Mouse (Mus musculus): ENCODE measurements around the gene Psme1. TPM values are rescaled to one million over a fixed set of nuclear protein-coding genes. Genes with fewer than 3 reads are reported as not detected.

Psme1 gene
- polyA plus RNA-seq, 1 experiment from 2014 or later: 88.7 TPM

- Histone ChIP-seq H3K4me3 (no peak overlapping the region), H3K27ac (replicated peaks) (no peak overlapping the region), H3K36me3 (no peaks in the 10 kb centered on the region), H3K27me3 (ENCODE audit: low read depth, poor library complexity, severe bottlenecking) (no peaks in the 10 kb centered on the region), H3K9me3 (replicated peaks) (no peaks in the 10 kb centered on the region), H3K4me1 (peaks cover 20% of the 10 kb centered on the region)
- WGBS: 92% methylated on average over 3 of the region's 3 CpGs
- DNase-seq (ENCODE audit: low spot score): no peak
Measured at GRCm38 (mm10) chr14:55557587-55557986, 20.3 kb upstream of the Psme1 start.

GRCm38 (mm10) chr14:55558740-55559448 is 19.0 kb upstream of the Psme1 start:
- Histone ChIP-seq H3K27ac (replicated peaks) (peak overlapping the region; percentile 94; the same call in 1 of the 2 replicates), H3K36me3 (peaks cover 8% of the 10 kb centered on the region), H3K27me3 (ENCODE audit: low read depth, poor library complexity, severe bottlenecking) (no peaks in the 10 kb centered on the region), H3K4me3 (peak overlapping the region; percentile 73), H3K9me3 (replicated peaks) (no peaks in the 10 kb centered on the region), H3K4me1 (peaks cover 20% of the 10 kb centered on the region)
- 60% methylated on average over 6 of the region's 6 CpGs for WGBS
- DNase-seq (ENCODE audit: low spot score): no peak

DNA sequence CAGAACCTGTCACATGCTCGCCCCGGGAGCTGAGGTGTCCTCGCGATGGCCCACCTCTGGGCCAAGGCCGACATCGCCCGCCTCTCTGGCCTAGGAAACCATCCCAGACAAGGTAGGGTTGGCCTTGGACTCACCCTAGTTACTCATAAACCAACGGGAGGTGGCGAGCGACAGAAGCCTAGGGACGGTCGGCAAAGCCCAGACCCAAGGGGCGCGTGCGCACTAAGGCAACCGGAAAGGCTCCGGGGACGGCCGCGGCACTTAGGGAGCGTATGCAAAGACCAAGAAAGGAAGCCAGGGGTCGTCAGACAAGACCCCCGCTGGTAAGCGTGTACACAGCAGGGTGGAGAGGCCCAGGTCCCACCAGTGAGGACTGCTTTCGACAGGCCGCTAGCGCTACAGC is 18.1 kb upstream of the Psme1 start, which contains the start of gene Dcaf11:
TSS of gene Dcaf11 (plus strand) at position 208 of the 403 bp plus-strand sequence.
- H3K4me1 ChIP-seq: peaks cover 20% of the 10 kb centered on the region
- H3K36me3 ChIP-seq: peaks cover 17% of the 10 kb centered on the region
- H3K27ac ChIP-seq (replicated peaks): peak within 1 kb of the TSS; percentile 94
- under 1% methylated on average over 27 of the region's 27 CpGs for WGBS
- H3K4me3 ChIP-seq: peak within 1 kb of the TSS; percentile 73
- peak; percentile 93 for DNase-seq (ENCODE audit: low spot score)
- H3K27me3 ChIP-seq (ENCODE audit: low read depth, poor library complexity, severe bottlenecking): no peaks in the 10 kb centered on the region
- H3K9me3 ChIP-seq (replicated peaks): no peaks in the 10 kb centered on the region

- no peaks in the 10 kb centered on the region for H3K9me3 ChIP-seq (replicated peaks)
- peak within 1 kb of the TSS; percentile 73 for H3K4me3 ChIP-seq
- H3K27ac ChIP-seq (replicated peaks): peak within 1 kb of the TSS; percentile 94
- peaks cover 23% of the 10 kb centered on the region for H3K36me3 ChIP-seq
- no peaks in the 10 kb centered on the region for H3K27me3 ChIP-seq (ENCODE audit: low read depth, poor library complexity, severe bottlenecking)
- H3K4me1 ChIP-seq: peaks cover 20% of the 10 kb centered on the region
- peak; percentile 98 for DNase-seq (ENCODE audit: low spot score)
- whole genome bisulfite sequencing: under 1% methylated on average over 51 of the region's 51 CpGs
Measured at GRCm38 (mm10) chr14:55560202-55561073, 17.5 kb upstream of the Psme1 start, which contains the start of gene A730061H03Rik. Gene A730061H03Rik (minus strand): TSS chr14:55560406.

- 0 out of 2 replicates have a peak overlapping the region, but pooled peaks have one; percentile 73 for H3K4me3 ChIP-seq
- H3K36me3 ChIP-seq: peaks cover 37% of the 10 kb centered on the region
- no peak overlapping the region for H3K27ac ChIP-seq (replicated peaks)
- no peaks in the 10 kb centered on the region for H3K27me3 ChIP-seq (ENCODE audit: low read depth, poor library complexity, severe bottlenecking)
- peaks cover 20% of the 10 kb centered on the region for H3K4me1 ChIP-seq
- 87% methylated on average over 10 of the region's 10 CpGs for WGBS
- H3K9me3 ChIP-seq (replicated peaks): no peaks in the 10 kb centered on the region
- no peak for DNase-seq (ENCODE audit: low spot score)
Measured at GRCm38 (mm10) chr14:55561860-55562259, 16.1 kb upstream of the Psme1 start.

- no peak overlapping the region for H3K27ac ChIP-seq (replicated peaks)
- no peaks in the 10 kb centered on the region for H3K27me3 ChIP-seq (ENCODE audit: low read depth, poor library complexity, severe bottlenecking)
- DNase-seq (ENCODE audit: low spot score): no peak
- peaks cover 51% of the 10 kb centered on the region for H3K36me3 ChIP-seq
- H3K4me1 ChIP-seq: peaks cover 20% of the 10 kb centered on the region
- H3K9me3 ChIP-seq (replicated peaks): no peaks in the 10 kb centered on the region
- no peak overlapping the region for H3K4me3 ChIP-seq
- 93% methylated on average over 11 of the region's 11 CpGs for WGBS
Measured at GRCm38 (mm10) chr14:55563249-55563648, 14.7 kb upstream of the Psme1 start.

DNA sequence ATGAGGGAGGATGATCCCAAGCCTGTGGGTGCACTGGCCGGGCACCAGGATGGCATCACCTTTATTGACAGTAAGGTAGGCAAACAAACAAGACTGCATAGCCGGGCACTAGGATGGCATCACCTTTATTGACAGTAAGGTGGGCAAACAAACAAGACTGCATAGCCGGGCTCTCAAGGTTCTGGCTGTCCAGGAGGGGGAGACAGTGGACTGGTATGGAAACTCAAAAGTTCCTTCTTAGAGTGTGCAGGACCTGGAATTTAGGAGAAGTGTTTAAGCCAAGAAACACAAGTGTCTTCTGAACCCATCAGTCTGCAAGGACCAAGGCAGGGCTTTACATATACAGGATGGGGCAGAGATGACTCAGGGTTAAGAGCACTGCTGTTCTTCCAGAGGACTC is 12.2 kb upstream of the Psme1 start:
- Histone ChIP-seq H3K36me3 (peaks cover 70% of the 10 kb centered on the region), H3K27me3 (ENCODE audit: low read depth, poor library complexity, severe bottlenecking) (no peaks in the 10 kb centered on the region), H3K4me3 (no peak overlapping the region), H3K9me3 (replicated peaks) (no peaks in the 10 kb centered on the region), H3K27ac (replicated peaks) (no peak overlapping the region), H3K4me1 (peaks cover 13% of the 10 kb centered on the region)
- WGBS: 80% methylated on average over 3 of the region's 3 CpGs
- no peak for DNase-seq (ENCODE audit: low spot score)

GRCm38 (mm10) chr14:55567496-55567895 is 10.4 kb upstream of the Psme1 start:
- no peaks in the 10 kb centered on the region for H3K4me1 ChIP-seq
- no peak for DNase-seq (ENCODE audit: low spot score)
- H3K9me3 ChIP-seq (replicated peaks): no peaks in the 10 kb centered on the region
- H3K36me3 ChIP-seq: peaks cover 70% of the 10 kb centered on the region
- H3K27me3 ChIP-seq (ENCODE audit: low read depth, poor library complexity, severe bottlenecking): no peaks in the 10 kb centered on the region
- H3K27ac ChIP-seq (replicated peaks): no peak overlapping the region
- H3K4me3 ChIP-seq: no peak overlapping the region
- WGBS: 90% methylated on average over 3 of the region's 3 CpGs

- no peaks in the 10 kb centered on the region for H3K27me3 ChIP-seq (ENCODE audit: low read depth, poor library complexity, severe bottlenecking)
- no peak overlapping the region for H3K27ac ChIP-seq (replicated peaks)
- no peaks in the 10 kb centered on the region for H3K9me3 ChIP-seq (replicated peaks)
- 92% methylated on average over 2 of the region's 2 CpGs for WGBS
- no peak for DNase-seq (ENCODE audit: low spot score)
- no peak overlapping the region for H3K4me3 ChIP-seq
- peaks cover 46% of the 10 kb centered on the region for H3K36me3 ChIP-seq
- 0 out of 2 replicates have a peak, but pooled peaks cover 3% of the 10 kb centered on the region for H3K4me1 ChIP-seq
Measured at GRCm38 (mm10) chr14:55570588-55570987, 7.3 kb upstream of the Psme1 start.

DNA sequence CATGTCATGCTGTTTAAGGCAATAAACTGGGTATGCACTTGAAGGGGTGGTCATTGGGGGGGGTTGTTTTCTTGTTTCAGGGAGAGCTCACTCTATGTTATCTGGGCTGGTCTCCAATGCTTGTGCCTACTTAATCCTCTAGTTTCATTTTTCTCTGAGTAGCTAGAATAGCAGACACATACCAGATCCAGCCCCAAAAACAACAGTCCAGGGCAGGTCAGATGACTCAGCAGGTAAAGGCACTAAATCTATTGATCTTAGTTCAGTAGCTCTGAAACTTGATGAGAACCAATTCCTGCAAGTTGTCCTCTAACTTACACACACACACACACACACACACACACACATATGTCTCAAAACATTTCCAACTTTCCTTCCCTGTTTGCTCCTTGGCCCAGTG is 6.2 kb upstream of the Psme1 start:
- Histone ChIP-seq H3K27ac (replicated peaks) (no peak overlapping the region), H3K27me3 (ENCODE audit: low read depth, poor library complexity, severe bottlenecking) (no peaks in the 10 kb centered on the region), H3K36me3 (peaks cover 34% of the 10 kb centered on the region), H3K9me3 (replicated peaks) (no peaks in the 10 kb centered on the region), H3K4me1 (0 out of 2 replicates have a peak, but pooled peaks cover 4% of the 10 kb centered on the region), H3K4me3 (no peak overlapping the region)
- DNase-seq (ENCODE audit: low spot score): no peak

- DNase-seq (ENCODE audit: low spot score): no peak
- H3K27me3 ChIP-seq (ENCODE audit: low read depth, poor library complexity, severe bottlenecking): no peaks in the 10 kb centered on the region
- no peaks in the 10 kb centered on the region for H3K9me3 ChIP-seq (replicated peaks)
- 82% methylated on average over 8 of the region's 8 CpGs for WGBS
- 0 out of 2 replicates have a peak within 1 kb of the TSS, but pooled peaks have one; percentile 33 for H3K27ac ChIP-seq (replicated peaks)
- peaks cover 7% of the 10 kb centered on the region for H3K36me3 ChIP-seq
- peaks cover 20% of the 10 kb centered on the region for H3K4me1 ChIP-seq
- no peak within 1 kb of the TSS for H3K4me3 ChIP-seq
Measured at GRCm38 (mm10) chr14:55575302-55575701, 2.6 kb upstream of the Psme1 start, which contains the start of gene Fitm1. Gene Fitm1 (plus strand): TSS chr14:55575617.

GRCm38 (mm10) chr14:55575711-55576110 is 2.2 kb upstream of the Psme1 start:
- 84% methylated on average over 13 of the region's 13 CpGs for WGBS
- H3K36me3 ChIP-seq: peaks cover 12% of the 10 kb centered on the region

More at GRCm38 (mm10) chr14:55575711-55576110, 2.2 kb upstream of the Psme1 start:
- no peaks in the 10 kb centered on the region for H3K9me3 ChIP-seq (replicated peaks)
- H3K4me1 ChIP-seq: peaks cover 20% of the 10 kb centered on the region
- H3K4me3 ChIP-seq: no peak overlapping the region
- no peak for DNase-seq (ENCODE audit: low spot score)
- 0 out of 2 replicates have a peak overlapping the region, but pooled peaks have one; percentile 28 for H3K27ac ChIP-seq (replicated peaks)
- no peaks in the 10 kb centered on the region for H3K27me3 ChIP-seq (ENCODE audit: low read depth, poor library complexity, severe bottlenecking)

Data from midbrain, embryonic 10.5 days (tissue).